Mouse (Mus musculus) embryonic fibroblast, embryonic 13.5 days (primary cell): Measurements from ENCODE around the gene Gm42906.

Source experiments
- CTCF ChIP-seq: IDR thresholded peaks from 2 replicates; pipeline ENCODE4 v1.5.1; 2011; ENCODE audit warnings: mild to moderate bottlenecking, control low read depth, low read length, moderate library complexity, borderline replicate concordance; ENCODE audit not compliant: insufficient read depth
- POLR2A ChIP-seq: IDR thresholded peaks from 2 replicates; pipeline ENCODE4 v1.6.1; 2011; ENCODE audit warnings: low read depth, mild to moderate bottlenecking, control low read depth, low read length, moderate library complexity

DNA sequence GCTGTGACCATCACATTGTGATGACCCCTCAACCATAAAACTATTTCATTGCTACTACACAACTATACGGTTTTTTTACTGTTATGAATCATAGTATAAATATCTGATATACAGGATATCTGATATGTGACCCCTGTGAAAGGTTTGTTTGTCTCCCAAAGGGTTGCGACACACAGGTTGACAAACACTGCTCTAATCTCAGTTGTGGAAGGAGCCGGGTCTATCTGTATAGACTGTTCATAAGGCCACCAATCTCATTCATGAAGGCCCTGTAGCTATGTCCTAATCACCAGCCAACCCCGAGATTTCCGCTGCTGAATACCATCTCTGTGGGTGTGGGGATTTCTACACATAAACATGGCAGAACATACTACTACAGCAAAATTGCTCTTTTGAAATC, 157.1 kb downstream of the Gm42906 start:
- no peak for TF ChIP-seq CTCF
- TF ChIP-seq POLR2A, result no peak
